Mouse (Mus musculus) cortical plate, adult 2 months (tissue): ENCODE data around the gene Gm17334.

ENCODE experiments used
- CTCF ChIP-seq: fragments of 200-500 bp; IDR thresholded peaks from 2 replicates; pipeline ENCODE4 v1.5.1; 2011; ENCODE audit warnings: mild to moderate bottlenecking, control low read depth, low read length; ENCODE audit not compliant: insufficient read depth; ENCODE audit errors: extremely low read depth
- POLR2A ChIP-seq: fragments of 200-500 bp; IDR thresholded peaks from 2 replicates; pipeline ENCODE4 v1.6.1; 2011; ENCODE audit warnings: mild to moderate bottlenecking, low read length, control low read depth; ENCODE audit not compliant: insufficient read depth; ENCODE audit errors: extremely low read depth

GRCm38 (mm10) chr11:53749306-53749705 lies 23.7 kb downstream of the Gm17334 start:
- no peak for TF ChIP-seq POLR2A
- TF ChIP-seq CTCF: no peak
